8 mouse cellular contexts compared by ENCODE assay signal in genomic region chr11:101226065-101226701, GRCm38 (mm10). TPM values are rescaled to one million over a fixed set of nuclear protein-coding genes. Genes with fewer than 3 reads are reported as not detected.
DNase-seq lines count a peak whose midpoint lies in the region; ATAC-seq lines count a peak whose summit lies in the region.

Ezh1 (minus strand) TSS chr11:101226463.

- peaks cover 34% of the 10 kb centered on the region for H3K4me1 ChIP-seq in forebrain, embryonic 10.5 days
- peaks cover 10 to 18% of the 10 kb centered on the region in 2 experiments for H3K4me1 ChIP-seq in heart, embryonic 14.5 days (ENCODE audit: control insufficient read depth in 2 of 2, insufficient read depth in 2 of 2, low read length in 2 of 2)
- peaks cover 34% of the 10 kb centered on the region for H3K4me1 ChIP-seq in liver, embryonic 12.5 days

- H3K27me3 ChIP-seq in forebrain, embryonic 10.5 days (ENCODE audit: poor library complexity, severe bottlenecking): no peaks in the 10 kb centered on the region
- no peaks in the 10 kb centered on the region for H3K27me3 ChIP-seq in heart, embryonic 14.5 days (ENCODE audit: control insufficient read depth, insufficient read depth, low read length)
- H3K27me3 ChIP-seq in liver, embryonic 12.5 days (replicated peaks): peaks cover 41% of the 10 kb centered on the region
- no peaks in the 10 kb centered on the region for H3K27me3 ChIP-seq in splenic B cell, adult 2 months (ENCODE audit: control insufficient read depth, insufficient read depth, low read length, poor library complexity, severe bottlenecking)

- H3K27ac ChIP-seq in forebrain, embryonic 10.5 days: peak within 1 kb of the TSS; percentile 88
- peak within 1 kb of the TSS; percentile 50 to 51; a peak in 3 of 4 replicates for H3K27ac ChIP-seq in heart, embryonic 14.5 days (replicated peaks in 1 of 2; ENCODE audit: control insufficient read depth in 1 of 2, insufficient read depth in 1 of 2, low read depth in 2 of 2, low read length in 2 of 2)
- H3K27ac ChIP-seq in liver, embryonic 12.5 days: peak within 1 kb of the TSS; percentile 83

- no peaks in the 10 kb centered on the region for H3K36me3 ChIP-seq in forebrain, embryonic 10.5 days (replicated peaks)
- H3K36me3 ChIP-seq in heart, embryonic 14.5 days (ENCODE audit: control insufficient read depth, insufficient read depth, low read length): no peaks in the 10 kb centered on the region
- no peaks in the 10 kb centered on the region for H3K36me3 ChIP-seq in liver, embryonic 12.5 days
- H3K36me3 ChIP-seq in splenic B cell, adult 2 months (ENCODE audit: control insufficient read depth, insufficient read depth, low read length, poor library complexity, severe bottlenecking): no peaks in the 10 kb centered on the region

- DNase-seq in CD8-positive naive resting alpha-beta T cell, adult 2 months (ENCODE audit: low read depth in 2 of 2, low spot score in 2 of 2): peak; percentile 93 to 95
- peak; percentile 56 for DNase-seq in c-Kit-positive CD71-negative TER-119-negative erythroid progenitor cells, embryonic 14.5 days (ENCODE audit: low read depth)
- peak; percentile 76 for DNase-seq in forebrain, embryonic 10.5 days (ENCODE audit: extremely low spot score, low spot score)
- DNase-seq in kidney, postnatal 14 days: peak; percentile 97
- peak; percentile 97 for DNase-seq in naive thymus-derived CD4-positive, alpha-beta T cell, adult 2 months (ENCODE audit: low read depth)
- peak; percentile 93 for DNase-seq in splenic B cell, adult 2 months (ENCODE audit: low read depth, low spot score)

- ATAC-seq in heart, embryonic 14.5 days (ENCODE audit: insufficient number of reproducible peaks, insufficient read depth, low FRiP score, low read depth): peak; percentile 90
- ATAC-seq in liver, embryonic 12.5 days: peak; percentile 95

- H3K4me2 ChIP-seq in heart, embryonic 14.5 days (ENCODE audit: low read length): peak within 1 kb of the TSS; percentile 91
- peak within 1 kb of the TSS; percentile 91 for H3K4me2 ChIP-seq in liver, embryonic 12.5 days

- peak within 1 kb of the TSS; percentile 97 for H3K4me3 ChIP-seq in forebrain, embryonic 10.5 days
- peak within 1 kb of the TSS; percentile 60 to 81 for H3K4me3 ChIP-seq in heart, embryonic 14.5 days (ENCODE audit: control insufficient read depth in 1 of 2, insufficient read depth in 1 of 2, low read depth in 1 of 2, low read length in 2 of 2)
- H3K4me3 ChIP-seq in liver, embryonic 12.5 days: peak within 1 kb of the TSS; percentile 89

- WGBS in forebrain, embryonic 10.5 days: 2% methylated on average over 56 of the region's 56 CpGs
- WGBS in heart, embryonic 14.5 days: 2% methylated on average over 45 of the region's 56 CpGs
- WGBS in liver, embryonic 12.5 days (ENCODE audit: insufficient replicate concordance): 2% methylated on average over 55 of the region's 56 CpGs

- no peaks in the 10 kb centered on the region for H3K9me3 ChIP-seq in forebrain, embryonic 10.5 days
- no peaks in the 10 kb centered on the region for H3K9me3 ChIP-seq in heart, embryonic 14.5 days (ENCODE audit: control insufficient read depth, low read length)
- H3K9me3 ChIP-seq in liver, embryonic 12.5 days (replicated peaks): no peaks in the 10 kb centered on the region

- H3K9ac ChIP-seq in heart, embryonic 14.5 days (ENCODE audit: low read length): peak within 1 kb of the TSS; percentile 78
- H3K9ac ChIP-seq in liver, embryonic 12.5 days: peak within 1 kb of the TSS; percentile 95

RNA-seq across cellular contexts. Expression of gene Ezh1, which starts in this region (rescaled TPM):
- 9.9 and 10.2 TPM in 2 replicates for polyA plus RNA-seq in forebrain, embryonic 10.5 days (2016; fragmentation: Nextera tagmentation; extraction: Ambion mirVana)
- 13.6 and 16.6 TPM in 2 replicates for polyA plus RNA-seq in heart, embryonic 14.5 days (2014; fragmentation: Nextera tagmentation; extraction: Ambion mirVana)
- 9.8 and 10.3 TPM in 2 replicates for polyA plus RNA-seq in liver, embryonic 12.5 days (2016; fragmentation: Nextera tagmentation; extraction: Ambion mirVana)

Comparison
In these comparisons a context has a peak if more than half of its experiments do, and no peak if none do; other contexts are left out.
1. Peak in every context shown above with its lines: DNase-seq, ATAC-seq, H3K4me3 ChIP-seq and H3K27ac ChIP-seq.